Mouse (Mus musculus) hindbrain, embryonic 12.5 days (tissue): ENCODE measurements at regions not wholly inside any gene's neighbourhood (a gene's known extent, or its start where the extent isn't known, plus 50 kb on each side); places are given as distances from the start of the nearest gene placed in this dataset.

Experiments
- ATAC-seq: fragments of 200-750 bp; cut with Nextera tagmentation; 2 replicates; pipeline ENCODE4 v1.8.0; 2017; ENCODE audit warnings: moderate TSS enrichment; ENCODE audit not compliant: low FRiP score
- H3K27ac ChIP-seq: fragments of 300-500 bp; sonication (generic); 2 replicates; pipeline ENCODE4 v1.5.1; 2016; ENCODE audit warnings: mild to moderate bottlenecking
- H3K27me3 ChIP-seq: fragments of 300-500 bp; sonication (generic); 2 replicates; pipeline ENCODE4 v1.6.1; 2016; ENCODE audit warnings: mild to moderate bottlenecking
- H3K36me3 ChIP-seq: fragments of 300-500 bp; sonication (generic); 2 replicates; pipeline ENCODE4 v1.6.1; 2016; ENCODE audit warnings: mild to moderate bottlenecking
- H3K4me1 ChIP-seq: fragments of 300-500 bp; sonication (generic); 2 replicates; pipeline ENCODE4 v1.6.1; 2016
- H3K4me2 ChIP-seq: fragments of 300-500 bp; sonication (generic); replicated peaks from 2 replicates; pipeline ENCODE4 v1.6.1; 2016; ENCODE audit warnings: mild to moderate bottlenecking
- H3K4me3 ChIP-seq: fragments of 300-500 bp; sonication (generic); 2 replicates; pipeline ENCODE4 v1.5.1; 2016; ENCODE audit warnings: mild to moderate bottlenecking
- H3K9ac ChIP-seq: fragments of 300-500 bp; sonication (generic); 2 replicates; pipeline ENCODE4 v1.6.1; 2016; ENCODE audit warnings: mild to moderate bottlenecking, moderate library complexity
- H3K9me3 ChIP-seq: fragments of 300-500 bp; sonication (generic); replicated peaks from 2 replicates; pipeline ENCODE4 v1.6.1; 2016; ENCODE audit warnings: mild to moderate bottlenecking
- WGBS: fragments of 180-500 bp; shearing (Covaris S2); methylation state at CpG from one replicate; pipeline ENCODE4 v1.1.7; 2016; 5-methylcytosine and 5-hydroxymethylcytosine counted together

GRCm38 (mm10) chr1:17838408-17839022 lies 307.2 kb downstream of the Crisp4 start:
- Histone ChIP-seq H3K4me1 (no peaks in the 10 kb centered on the region), H3K4me3 (no peak overlapping the region), H3K4me2 (0 out of 2 replicates have a peak overlapping the region, but pooled peaks have one; percentile 17), H3K27ac (no peak overlapping the region), H3K36me3 (no peaks in the 10 kb centered on the region), H3K27me3 (no peaks in the 10 kb centered on the region), H3K9me3 (no peaks in the 10 kb centered on the region), H3K9ac (no peak overlapping the region)
- WGBS, result 27% methylated on average over 6 of the region's 6 CpGs
- ATAC-seq, result peak; percentile 97

GRCm38 (mm10) chr1:17825860-17826259 lies 319.8 kb downstream of the Crisp4 start:
- H3K27me3 ChIP-seq, result no peaks in the 10 kb centered on the region
- H3K36me3 ChIP-seq, result no peaks in the 10 kb centered on the region
- no peak overlapping the region for H3K4me3 ChIP-seq
- H3K4me2 ChIP-seq, result no peak overlapping the region
- H3K9ac ChIP-seq, result no peak overlapping the region
- no peak for ATAC-seq
- 89% methylated on average over 2 of the region's 2 CpGs for WGBS
- no peaks in the 10 kb centered on the region for H3K9me3 ChIP-seq
- no peaks in the 10 kb centered on the region for H3K4me1 ChIP-seq
- no peak overlapping the region for H3K27ac ChIP-seq
